Mouse (Mus musculus): ENCODE measurements at regions not wholly inside any gene's neighbourhood (a gene's known extent, or its start where the extent isn't known, plus 50 kb on each side); places are given as distances from the start of the nearest gene placed in this dataset. TPM values are rescaled to one million over a fixed set of nuclear protein-coding genes. Genes with fewer than 3 reads are reported as not detected.

DNA sequence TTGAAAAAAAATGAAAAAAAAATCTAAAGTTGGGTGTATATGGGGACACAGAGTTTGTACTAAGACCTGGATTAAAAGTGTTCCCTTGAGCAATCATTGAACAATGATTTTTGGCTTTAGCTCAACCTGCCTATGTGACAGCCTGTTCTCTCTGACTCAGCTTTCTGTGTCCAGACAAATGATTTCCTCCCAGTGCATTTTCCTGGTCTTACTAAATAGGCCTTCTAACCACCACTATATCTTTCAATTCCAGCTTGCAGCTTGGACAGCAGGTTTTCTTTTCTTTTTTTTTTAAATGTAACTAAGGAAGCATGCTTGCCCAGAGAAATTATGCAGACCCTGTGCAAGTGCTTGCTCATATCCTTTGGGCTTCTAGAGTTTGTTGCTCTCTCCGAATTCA is 850.2 kb downstream of the Tlr4 start:
- no peaks in the 10 kb centered on the region for H3K4me1 ChIP-seq
- 91% methylated on average over 1 of the region's 1 CpGs for WGBS
- H3K27ac ChIP-seq: no peak overlapping the region
- H3K27me3 ChIP-seq: no peaks in the 10 kb centered on the region
- H3K36me3 ChIP-seq: no peaks in the 10 kb centered on the region
- no peak overlapping the region for H3K9ac ChIP-seq
- H3K4me3 ChIP-seq: no peak overlapping the region
- ATAC-seq (ENCODE audit: low FRiP score): no peak
- H3K9me3 ChIP-seq (replicated peaks): no peaks in the 10 kb centered on the region
- no peak overlapping the region for H3K4me2 ChIP-seq (replicated peaks)

DNA sequence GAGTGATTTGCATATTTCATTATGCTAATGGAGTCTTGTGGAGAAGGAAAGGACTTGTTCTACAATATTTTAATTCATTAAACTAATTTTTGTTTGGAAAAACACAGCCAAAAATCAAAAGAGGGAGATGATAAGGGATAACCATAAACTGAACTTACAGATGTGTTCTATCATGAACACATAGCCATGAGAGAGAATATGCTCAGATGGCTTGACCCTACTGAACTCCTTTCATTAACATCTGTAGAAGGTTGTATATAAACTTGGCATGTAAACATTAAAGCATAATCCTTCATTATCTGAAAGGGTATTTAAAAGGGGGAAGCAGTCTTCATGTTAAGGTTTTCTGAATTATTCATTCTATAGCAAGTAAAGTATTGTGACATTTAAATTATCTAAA is 871.1 kb downstream of the Tlr4 start:
- Histone ChIP-seq H3K9me3 (replicated peaks) (no peaks in the 10 kb centered on the region), H3K36me3 (no peaks in the 10 kb centered on the region), H3K4me3 (no peak overlapping the region), H3K27me3 (no peaks in the 10 kb centered on the region), H3K27ac (no peak overlapping the region), H3K4me2 (replicated peaks) (no peak overlapping the region), H3K9ac (no peak overlapping the region), H3K4me1 (no peaks in the 10 kb centered on the region)
- no peak for ATAC-seq (ENCODE audit: low FRiP score)

Small RNA genes in the stretch of these regions (microRNA-seq; reads per million reads assigned to microRNA genes)
- gene Gm44497: not detected
